Mouse (Mus musculus) thymus, postnatal 10 days (tissue): Measurements from ENCODE around the gene Igfbp5.
A peak's percentile ranks its signal among the peaks of the same experiment; 100 is the strongest.

Experiments used
- DNase-seq, 2 experiments: peaks; one replicate each; pipeline ENCODE4 v3.0.0; 2021; ENCODE audit warnings: low spot score in 2 of 2

Gene Igfbp5

DNA sequence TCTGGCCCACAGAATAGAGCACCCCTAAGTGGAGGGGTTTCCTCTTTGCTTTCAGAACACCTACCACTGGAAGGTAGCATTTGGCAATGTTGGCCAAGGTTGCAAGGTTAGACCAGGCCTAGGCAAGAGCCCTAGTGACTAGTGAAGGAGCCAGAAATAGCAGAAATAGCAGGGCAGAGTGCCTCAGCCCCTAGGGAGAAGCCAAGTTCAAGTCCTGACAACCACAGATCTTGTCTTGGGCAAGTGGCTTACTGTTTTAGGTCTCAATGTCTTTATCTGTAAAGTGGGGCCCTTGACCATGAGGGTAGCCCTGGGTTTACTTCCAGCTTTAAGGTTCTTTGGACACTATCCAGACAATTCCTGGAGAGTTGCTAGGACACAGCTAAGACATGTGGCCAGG lies 5.4 kb downstream of the Igfbp5 start:
- no peak for DNase-seq

DNA sequence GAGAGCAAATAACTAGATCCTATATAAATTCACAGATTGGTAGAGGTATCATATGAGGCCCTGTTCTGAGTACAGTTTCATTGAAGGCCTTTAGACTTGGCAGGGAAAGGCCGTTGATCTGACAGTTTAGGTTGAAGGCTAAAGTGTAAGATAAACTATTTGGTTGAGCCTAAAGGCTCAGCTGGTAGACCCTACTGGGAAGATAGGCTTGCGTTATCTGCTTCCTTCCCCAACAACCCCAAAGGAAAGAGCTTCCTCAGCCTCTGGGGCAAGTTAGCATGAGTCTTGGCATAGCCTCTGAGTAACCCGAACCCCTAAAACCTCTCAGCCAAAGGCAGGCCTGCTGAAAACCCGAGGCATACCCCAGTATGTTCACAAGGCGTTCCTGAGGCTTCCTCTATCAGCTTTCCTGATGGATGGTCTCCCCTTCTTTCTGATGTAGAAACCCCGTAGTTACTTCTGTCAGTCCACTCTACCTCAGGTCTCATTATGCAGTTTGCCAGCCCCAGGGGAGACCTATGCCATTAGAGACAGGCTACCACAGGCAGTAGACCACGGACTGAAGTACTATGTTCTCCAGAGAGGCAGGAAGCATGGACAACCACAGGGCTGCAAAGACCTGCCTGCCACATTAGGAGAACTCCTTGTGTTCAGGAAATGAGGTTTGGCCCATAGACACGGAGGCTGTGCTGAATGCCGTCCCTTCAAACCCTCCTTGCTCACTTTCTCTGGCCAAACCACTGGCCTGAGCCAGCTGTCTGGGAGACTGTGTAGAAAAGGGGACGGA lies 6.1 kb downstream of the Igfbp5 start:
- no peak for DNase-seq

- no peak for DNase-seq
Measured at GRCm38 (mm10) chr1:72867346-72867745, 7.3 kb downstream of the Igfbp5 start.

- DNase-seq = no peak
Measured at GRCm38 (mm10) chr1:72866417-72866816, 8.3 kb downstream of the Igfbp5 start.

DNA sequence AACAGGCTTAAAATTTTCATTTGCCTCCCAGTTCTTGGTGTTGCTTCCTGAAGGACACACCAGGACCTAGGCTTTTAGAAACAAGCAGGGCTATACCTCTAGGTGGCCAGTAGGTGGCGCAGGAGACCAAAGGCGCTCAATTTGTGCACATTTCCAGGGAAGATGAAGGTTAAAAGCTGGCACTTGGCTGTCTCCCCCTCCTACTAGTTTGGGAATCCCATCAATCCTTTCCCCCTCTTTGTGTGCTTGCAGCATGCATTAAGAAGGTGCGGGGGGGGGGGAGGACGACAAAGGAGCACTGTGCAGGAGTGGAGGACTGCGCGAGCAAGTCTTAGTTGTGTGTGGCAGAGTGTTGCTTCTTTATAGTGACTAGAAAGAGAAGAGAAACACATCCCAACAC lies 8.8 kb downstream of the Igfbp5 start:
- DNase-seq = peak in 1 of 2 experiments; percentile 63

DNA sequence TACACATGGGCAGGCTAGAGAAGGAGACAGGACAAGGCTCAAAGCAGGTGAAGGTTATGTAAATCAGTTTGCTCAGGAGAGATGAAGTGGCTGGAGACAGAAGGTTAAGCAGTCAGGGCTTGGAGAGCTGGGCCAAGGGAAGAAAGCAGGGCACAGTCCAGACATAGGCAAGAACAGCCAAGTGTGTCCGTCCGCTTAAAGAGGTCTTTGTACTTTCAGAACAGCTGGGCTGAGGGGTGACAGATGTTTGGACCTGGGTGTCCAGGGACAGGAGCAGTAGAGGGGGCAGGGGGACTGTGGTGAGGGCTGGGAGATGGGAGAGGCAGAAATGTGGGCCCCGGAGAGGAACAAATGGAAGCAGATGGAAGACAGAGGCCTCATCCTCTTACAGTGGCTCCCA lies 10.4 kb downstream of the Igfbp5 start:
- no peak for DNase-seq

- DNase-seq = no peak
Measured at GRCm38 (mm10) chr1:72863692-72864091, 11.0 kb downstream of the Igfbp5 start.

DNA sequence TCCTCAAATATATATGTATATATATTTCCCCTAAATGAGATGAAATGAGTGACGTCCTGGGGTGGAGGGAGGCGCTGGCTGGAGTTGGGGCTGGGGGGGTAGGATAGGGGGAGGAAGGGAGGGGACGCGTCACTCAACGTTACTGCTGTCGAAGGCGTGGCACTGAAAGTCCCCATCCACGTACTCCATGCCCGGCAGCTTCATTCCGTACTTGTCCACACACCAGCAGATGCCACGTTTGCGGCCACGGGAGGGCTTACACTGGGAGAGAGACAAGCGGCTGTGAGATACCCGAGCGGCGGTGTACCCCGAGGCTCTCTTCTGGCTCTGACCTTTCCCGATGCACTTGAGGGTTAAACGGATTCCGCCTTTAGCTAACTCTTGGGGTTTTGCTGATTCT lies 12.4 kb downstream of the Igfbp5 start:
- DNase-seq = no peak

- DNase-seq = no peak
Measured at GRCm38 (mm10) chr1:72861702-72862101, 13.0 kb downstream of the Igfbp5 start.

GRCm38 (mm10) chr1:72860502-72860901 lies 14.2 kb downstream of the Igfbp5 start:
- no peak for DNase-seq

- no peak for DNase-seq
Measured at GRCm38 (mm10) chr1:72859963-72860362, 14.7 kb downstream of the Igfbp5 start.

- DNase-seq = no peak
Measured at GRCm38 (mm10) chr1:72858874-72859273, 15.8 kb downstream of the Igfbp5 start.

- DNase-seq = no peak
Measured at GRCm38 (mm10) chr1:72858286-72858685, 16.4 kb downstream of the Igfbp5 start.

DNA sequence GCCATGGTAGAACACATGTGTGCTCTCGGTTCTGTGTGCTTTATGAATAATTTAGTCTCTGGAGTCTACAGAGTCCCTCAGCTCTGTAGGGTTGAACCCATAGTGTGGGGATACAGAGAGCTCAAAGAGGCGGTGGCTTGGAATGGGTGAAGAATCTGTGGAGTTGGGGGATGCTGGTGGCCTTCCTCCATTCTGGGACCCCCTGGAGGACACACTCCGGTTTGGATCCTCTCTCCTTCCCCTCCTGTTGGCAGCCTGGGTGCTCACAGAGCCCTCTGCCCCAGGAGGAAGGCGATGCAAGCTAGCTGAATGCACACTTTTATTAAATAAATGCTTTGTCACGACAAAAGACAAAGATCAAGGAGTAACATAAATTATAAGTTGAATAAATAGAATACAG lies 17.1 kb downstream of the Igfbp5 start:
- no peak for DNase-seq

- DNase-seq = no peak
Measured at GRCm38 (mm10) chr1:72857142-72857541, 17.5 kb downstream of the Igfbp5 start.

GRCm38 (mm10) chr1:72856209-72856909 lies 18.3 kb downstream of the Igfbp5 start:
- no peak for DNase-seq

- DNase-seq = no peak
Measured at GRCm38 (mm10) chr1:72855729-72856128, 19.0 kb downstream of the Igfbp5 start.

DNA sequence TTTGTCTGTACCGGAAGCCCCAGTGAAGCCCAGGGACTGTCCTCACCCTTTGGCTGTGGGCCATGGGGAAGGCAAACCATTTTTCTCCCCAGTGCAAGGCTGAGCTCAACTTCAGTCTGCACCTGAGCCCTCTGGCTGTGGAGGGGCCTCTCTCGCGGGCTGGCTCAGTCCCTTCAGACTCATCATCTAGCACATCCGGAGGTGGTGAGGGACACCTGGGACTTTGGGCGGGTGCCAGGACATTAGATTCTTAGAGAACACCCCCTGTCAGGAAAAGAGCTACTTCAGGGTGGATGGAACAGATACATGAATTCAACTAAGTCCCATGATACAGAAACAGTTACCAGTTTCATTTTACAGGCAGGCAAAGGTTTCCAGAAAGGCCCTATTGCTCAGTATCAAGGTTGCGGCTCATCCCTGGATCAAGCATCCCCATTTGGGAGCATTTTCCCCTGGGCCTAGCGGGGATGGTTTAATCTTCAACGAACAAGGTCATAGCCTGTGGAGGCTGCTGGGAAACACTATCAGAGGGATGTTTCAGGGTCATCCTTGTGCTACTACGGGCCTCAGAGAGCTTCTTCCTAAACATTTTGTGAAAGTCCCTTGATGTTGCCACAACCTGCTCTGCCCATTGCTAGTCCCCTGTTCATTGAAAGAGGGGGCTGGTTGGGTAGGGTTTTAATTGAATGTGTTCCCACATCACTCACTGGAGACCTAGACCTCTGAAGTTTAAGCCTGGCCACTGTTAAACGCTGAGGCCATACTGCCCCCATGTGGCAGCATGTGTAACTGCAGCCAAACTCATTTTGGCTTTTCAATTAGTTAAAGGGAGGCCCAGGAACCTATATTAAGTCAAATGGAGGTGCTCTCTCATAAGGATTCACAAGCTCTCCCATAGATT lies 20.1 kb downstream of the Igfbp5 start:
- DNase-seq = peak in 1 of 2 experiments; percentile 26

- DNase-seq = no peak
Measured at GRCm38 (mm10) chr1:72853759-72854158, 20.9 kb downstream of the Igfbp5 start.

DNA sequence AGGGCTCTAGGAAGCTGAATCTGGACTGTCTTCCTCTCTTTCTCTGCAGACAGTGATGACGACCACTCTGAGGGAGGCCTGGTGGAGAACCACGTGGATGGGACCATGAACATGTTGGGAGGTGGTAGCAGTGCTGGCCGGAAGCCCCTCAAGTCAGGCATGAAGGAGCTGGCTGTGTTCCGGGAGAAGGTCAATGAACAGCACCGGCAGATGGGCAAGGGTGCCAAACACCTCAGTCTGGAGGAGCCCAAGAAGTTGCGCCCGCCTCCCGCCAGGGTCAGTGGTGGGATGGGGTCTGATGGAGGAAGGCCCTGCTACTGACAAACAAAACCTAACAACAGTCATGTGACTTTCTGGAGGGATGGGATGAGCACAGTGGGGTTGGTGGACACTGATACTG lies 25.6 kb downstream of the Igfbp5 start:
- DNase-seq = no peak

GRCm38 (mm10) chr1:72847849-72848380 lies 26.8 kb downstream of the Igfbp5 start:
- DNase-seq = no peak

DNA sequence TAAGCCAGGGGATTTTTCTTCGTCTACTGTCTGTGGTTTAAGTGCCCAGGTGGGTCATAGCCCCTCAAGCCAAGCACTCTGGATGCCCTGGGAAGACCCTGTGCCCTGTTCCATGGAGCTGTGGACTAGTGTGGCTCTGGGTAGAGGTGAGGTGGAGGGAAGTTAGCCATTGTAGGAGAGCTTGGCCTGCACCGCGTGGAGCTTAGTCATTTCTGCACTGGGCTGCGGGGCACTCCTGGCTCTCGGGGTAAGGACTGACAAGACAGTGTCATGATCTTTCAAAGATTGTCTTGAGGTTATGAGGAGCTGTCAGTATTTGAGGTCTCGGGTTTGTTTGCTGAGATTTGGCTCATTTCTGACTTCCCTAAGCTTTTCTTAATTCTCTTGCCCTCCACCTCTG lies 30.0 kb downstream of the Igfbp5 start:
- no peak for DNase-seq
